Mouse (Mus musculus): ENCODE results near the gene Calr. TPM values are rescaled to one million over a fixed set of nuclear protein-coding genes. Genes with fewer than 3 reads are reported as not detected.
A peak's percentile ranks its signal among the peaks of the same experiment; 100 is the strongest.

The Calr gene
- total and polyA plus RNA-seq, 3 experiments: 567 to 1,110 TPM; not detected in 1

DNA sequence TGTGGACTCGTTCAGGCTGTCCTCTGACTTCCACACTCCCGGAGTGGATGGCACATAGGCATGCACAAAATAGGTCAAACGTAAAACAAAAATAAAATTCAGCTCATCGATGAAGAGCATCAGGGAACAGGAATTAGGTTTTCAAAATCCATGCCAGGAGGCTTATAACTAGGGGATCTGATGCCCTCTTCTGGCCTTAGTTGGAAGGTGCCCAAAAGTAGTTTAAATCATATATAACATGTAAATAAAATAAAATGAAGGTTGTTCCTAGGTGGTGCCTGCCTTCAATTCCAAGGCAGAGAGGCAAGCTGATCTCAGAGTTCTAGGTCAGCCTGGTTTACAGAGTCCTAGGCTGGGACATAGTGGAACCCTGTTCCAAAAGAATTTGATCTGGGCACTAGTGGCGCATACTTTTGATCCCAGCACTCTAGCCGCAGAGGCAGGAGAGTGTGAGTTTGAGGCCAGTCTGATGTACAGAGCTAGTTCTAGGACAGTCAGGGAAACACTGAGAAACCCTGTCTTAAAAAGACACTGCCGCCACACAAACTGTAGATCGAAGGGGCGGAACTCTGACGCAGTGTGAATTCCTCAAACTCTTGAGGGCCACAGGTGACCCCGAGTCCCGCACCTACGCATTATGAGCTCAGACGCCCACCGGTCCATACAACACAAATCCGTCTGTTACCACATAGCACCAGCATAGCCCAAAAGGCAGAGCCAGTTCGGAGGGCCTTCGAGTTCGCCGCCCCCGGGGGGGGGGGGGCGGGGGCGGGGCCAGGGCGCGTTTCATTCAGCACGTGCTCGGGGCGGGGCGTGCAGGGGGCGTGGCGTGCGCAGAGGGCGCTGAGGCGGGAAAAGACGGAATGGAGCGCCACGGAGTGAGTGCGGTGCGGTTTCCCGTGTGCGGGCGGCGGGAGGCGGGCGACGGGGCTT lies 24.9 kb upstream of the Calr start, which contains the start of gene Syce2 (continued):
- TF ChIP-seq EP300 (IDR thresholded peaks at IDR 0.05; ENCODE audit: low read depth in 1 of 2, low read length in 2 of 2) (no peak), TAL1 (IDR thresholded peaks at IDR 0.05; ENCODE audit: low read length) (no peak), ZC3H11A (IDR thresholded peaks at IDR 0.05; ENCODE audit: low read depth, low read length) (peak; percentile 42; the same call in 1 of the 2 replicates), ELF1 (IDR thresholded peaks at IDR 0.05; ENCODE audit: low read depth, low read length) (no peak), MAX (IDR thresholded peaks at IDR 0.05; ENCODE audit: low read length) (peak; percentile 76)

DNA sequence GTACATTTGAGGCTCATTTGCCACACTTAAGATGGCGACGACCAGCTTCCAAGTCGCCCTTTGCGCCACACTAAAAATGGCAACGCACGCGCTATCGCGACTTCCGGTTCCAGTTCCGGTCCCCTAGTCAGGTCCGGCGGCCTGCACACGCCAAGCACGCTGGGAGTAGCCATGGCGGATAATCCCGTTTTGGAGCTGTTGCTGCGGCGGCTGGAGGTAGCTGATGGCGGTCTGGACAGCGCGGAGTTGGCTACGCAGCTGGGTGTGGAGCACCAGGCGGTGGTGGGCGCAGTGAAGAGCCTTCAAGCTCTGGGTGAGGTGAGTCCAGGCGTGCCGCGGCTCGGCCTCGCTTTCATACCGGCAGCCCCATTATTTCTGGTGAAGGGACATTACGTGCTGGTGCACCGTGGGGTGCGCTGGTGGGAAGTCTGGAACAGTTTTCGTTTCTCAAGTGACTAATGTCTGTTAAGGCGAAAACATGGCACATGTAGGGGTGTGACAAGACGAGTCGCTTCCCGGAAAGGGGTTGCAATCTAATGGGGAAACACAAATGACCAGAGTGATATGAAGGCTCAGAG lies 10.2 kb upstream of the Calr start, which contains the start of gene Farsa:
Gene Farsa, plus strand, starts transcription at position 126 of the 578 bp plus-strand sequence.
- H3K27me3 ChIP-seq (ENCODE audit: control insufficient read depth in 1 of 2, insufficient read depth in 2 of 2, low read length in 2 of 2): no peaks in the 10 kb centered on the region
- H3K27ac ChIP-seq (ENCODE audit: control insufficient read depth, low read depth, low read length): peak within 1 kb of the TSS; percentile 74
- peaks cover 10 to 18% of the 10 kb centered on the region in 2 experiments for H3K36me3 ChIP-seq (ENCODE audit: control insufficient read depth in 1 of 2, insufficient read depth in 2 of 2, low read length in 2 of 2)
- no peaks in the 10 kb centered on the region for H3K9me3 ChIP-seq (replicated peaks; ENCODE audit: insufficient read depth, low read length)
- H3K79me2 ChIP-seq (ENCODE audit: control insufficient read depth, insufficient read depth, low read length, poor library complexity): peaks cover 36% of the 10 kb centered on the region
- DNase-seq (ENCODE audit: low read depth, low spot score): peak; percentile 97
- H3K4me3 ChIP-seq (ENCODE audit: control insufficient read depth in 1 of 2, insufficient read depth in 1 of 2, low read depth in 2 of 2, low read length in 2 of 2): peak within 1 kb of the TSS; percentile 87
- peak within 1 kb of the TSS; percentile 87 for H3K9ac ChIP-seq (ENCODE audit: control insufficient read depth, low read depth, low read length, poor library complexity, severe bottlenecking)
- peaks cover 5 to 8% of the 10 kb centered on the region in 2 experiments; a peak in 3 of 4 replicates for H3K4me1 ChIP-seq (ENCODE audit: control insufficient read depth in 1 of 2, insufficient read depth in 2 of 2, low read length in 2 of 2)
- TF ChIP-seq MAZ (IDR thresholded peaks at IDR 0.05; ENCODE audit: low read depth, low read length) (peak; percentile 65; the same call in 1 of the 2 replicates), MEF2A (IDR thresholded peaks at IDR 0.05; ENCODE audit: extremely low read depth, insufficient replicate concordance, low read depth, low read length, poor library complexity, severe bottlenecking) (peak; percentile 40; the same call in 1 of the 2 replicates), JUND (IDR thresholded peaks at IDR 0.05; ENCODE audit: low read depth, low read length) (no peak), ELF1 (IDR thresholded peaks at IDR 0.05; ENCODE audit: low read depth, low read length) (peak; percentile 96), POLR2AphosphoS2 (IDR thresholded peaks at IDR 0.05; ENCODE audit: low read length) (peak; percentile 99), HCFC1 (IDR thresholded peaks at IDR 0.05; ENCODE audit: low read depth, low read length) (peak; percentile 100), CHD2 (IDR thresholded peaks at IDR 0.05; ENCODE audit: low read length) (no peak; the same call in 1 of the 2 replicates), EP300 (IDR thresholded peaks at IDR 0.05; ENCODE audit: low read depth in 1 of 2, low read length in 2 of 2) (peak in 1 of 2 experiments; percentile 62; a peak in 2 of 4 replicates), MXI1 (IDR thresholded peaks at IDR 0.05; ENCODE audit: low read depth, low read length) (peak; percentile 93), ZKSCAN1 (IDR thresholded peaks at IDR 0.05; ENCODE audit: low read depth, low read length) (peak; percentile 30; the same call in 1 of the 2 replicates), USF2 (IDR thresholded peaks at IDR 0.05; ENCODE audit: borderline replicate concordance in 1 of 2, insufficient read depth in 1 of 2, low read depth in 1 of 2, low read length in 2 of 2) (no peak), POLR2AphosphoS5 (IDR thresholded peaks at IDR 0.05; ENCODE audit: borderline replicate concordance, low read depth, low read length) (peak; percentile 89), TAL1 (IDR thresholded peaks at IDR 0.05; ENCODE audit: low read length) (no peak), UBTF (IDR thresholded peaks at IDR 0.05; ENCODE audit: borderline replicate concordance, insufficient read depth, low read depth, low read length) (no peak), ZMIZ1 (IDR thresholded peaks at IDR 0.05; ENCODE audit: low read depth, low read length) (peak; percentile 96), SIN3A (IDR thresholded peaks at IDR 0.05; ENCODE audit: low read length) (peak; percentile 91), MYC (IDR thresholded peaks at IDR 0.05; ENCODE audit: low read depth, low read length) (peak; percentile 97), MYB (IDR thresholded peaks at IDR 0.05; ENCODE audit: low read depth, low read length) (no peak), USF1 (IDR thresholded peaks at IDR 0.05; ENCODE audit: low read depth, low read length) (peak; percentile 59), RAD21 (IDR thresholded peaks at IDR 0.05; ENCODE audit: low read depth, low read length) (no peak), E2F4 (IDR thresholded peaks at IDR 0.05; ENCODE audit: borderline replicate concordance, low read depth, low read length) (no peak), TBP (IDR thresholded peaks at IDR 0.05; ENCODE audit: low read depth, low read length) (peak; percentile 91), MAFK (IDR thresholded peaks at IDR 0.05; ENCODE audit: borderline replicate concordance, low read depth, low read length) (no peak), ETS1 (IDR thresholded peaks at IDR 0.05; ENCODE audit: low read depth, low read length) (peak; percentile 63; the same call in 1 of the 2 replicates), KAT2A (conservative IDR thresholded peaks at IDR 0.05; ENCODE audit: low read depth, low read length) (peak; percentile 94), ZNF384 (IDR thresholded peaks at IDR 0.05; ENCODE audit: low read depth, low read length) (no peak), SMC3 (IDR thresholded peaks at IDR 0.05; ENCODE audit: low read depth, low read length) (no peak), GATA1 (IDR thresholded peaks at IDR 0.05; ENCODE audit: low read depth, low read length) (peak; percentile 86), TCF12 (IDR thresholded peaks at IDR 0.05; ENCODE audit: low read depth, low read length) (peak; percentile 86)
